Comparison of ENCODE assay signal across 8 mouse cellular contexts in the genomic region with DNA sequence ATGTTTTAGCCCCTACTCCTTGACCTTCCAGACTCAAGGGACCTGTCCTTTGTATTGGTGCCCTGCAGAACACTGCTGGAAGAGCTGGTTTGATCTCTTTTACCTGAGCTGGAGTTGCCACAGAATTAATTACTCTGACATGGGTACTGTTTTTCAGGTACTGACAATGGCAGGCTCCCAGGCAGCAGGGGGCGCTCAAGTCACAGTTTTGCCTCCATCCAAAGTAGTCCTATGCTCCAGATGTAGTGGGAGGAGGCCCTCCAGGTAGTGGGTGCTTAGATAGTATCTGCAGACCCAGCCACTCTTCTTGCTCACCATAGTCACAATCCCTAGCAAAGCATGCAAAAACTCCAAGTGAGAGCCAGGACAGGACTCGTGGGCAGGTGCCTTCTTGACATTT. TPM values are rescaled to one million over a fixed set of nuclear protein-coding genes. Genes with fewer than 3 reads are reported as not detected.
DNase-seq lines count a peak whose midpoint lies in the region; ATAC-seq and TF ChIP-seq lines count a peak whose summit lies in the region.

No protein-coding gene starts in this region.

- H3K9ac ChIP-seq in liver, postnatal 0 days (replicated peaks) = no peak overlapping the region

- H3K9me3 ChIP-seq in liver, postnatal 0 days (ENCODE audit: low read length) = no peaks in the 10 kb centered on the region

- no peak overlapping the region for H3K4me2 ChIP-seq in liver, postnatal 0 days (ENCODE audit: low read depth, low read length)

- TF ChIP-seq CTCF in liver, postnatal 0 days (IDR thresholded peaks at IDR 0.05; ENCODE audit: low read depth) = peak; percentile 92

- H3K36me3 ChIP-seq in liver, postnatal 0 days (replicated peaks; ENCODE audit: insufficient read depth, low read length) = peaks cover 9% of the 10 kb centered on the region; the same call in 1 of the 2 replicates

- no peak for TF ChIP-seq EP300 in liver, postnatal 0 days (IDR thresholded peaks at IDR 0.05; ENCODE audit: low read depth)

- no peak overlapping the region for H3K4me3 ChIP-seq in liver, postnatal 0 days (ENCODE audit: low read depth, low read length)

- H3K27ac ChIP-seq in liver, postnatal 0 days (ENCODE audit: low read depth) = no peak overlapping the region

- H3K4me1 ChIP-seq in liver, postnatal 0 days (ENCODE audit: insufficient read depth) = peaks cover 6% of the 10 kb centered on the region; the same call in 1 of the 2 replicates

- peak; percentile 80 to 82 for DNase-seq in B cell, adult 2 months
- DNase-seq in R1 (ENCODE audit: low read depth, low spot score) = peak; percentile 69
- peak; percentile 82 to 86 for DNase-seq in cerebellum, postnatal 14 days
- peak; percentile 52 to 74 for DNase-seq in gastrocnemius, postnatal 4 days (ENCODE audit: low spot score in 2 of 2)
- DNase-seq in large intestine, adult 2 months (ENCODE audit: low read depth, low spot score) = peak; percentile 56
- DNase-seq in liver, postnatal 0 days = peak; percentile 90
- DNase-seq in retina, postnatal 7 days (ENCODE audit: low read depth, low spot score) = peak; percentile 46
- DNase-seq in thymus, postnatal 36 days = peak; percentile 73 to 77

- H3K27me3 ChIP-seq in liver, postnatal 0 days (ENCODE audit: insufficient read depth, low read length) = no peaks in the 10 kb centered on the region

- 46% methylated on average over 2 of the region's 2 CpGs for WGBS in large intestine, adult 2 months
- 33% methylated on average over 2 of the region's 2 CpGs for WGBS in liver, postnatal 0 days (ENCODE audit: insufficient replicate concordance)

- peak; percentile 74 for ATAC-seq in liver, postnatal 0 days

RNA-seq across cellular contexts. Expression of a gene that starts 36.6 kb away (rescaled TPM):
- total RNA-seq in gastrocnemius, postnatal 4 days (2021) = 10 to 100 TPM; 34.7 to 35.2 TPM
- polyA plus RNA-seq in large intestine, adult 2 months (2012; rRNA removed) = 7.5 and 8.8 TPM in 2 replicates
- polyA plus RNA-seq in liver, postnatal 0 days (2015; fragmentation: Nextera tagmentation; extraction: Ambion mirVana) = 6.9 and 7.3 TPM in 2 replicates

RNA-seq across cellular contexts. Expression of a gene that starts 55.4 kb away (rescaled TPM):
- total RNA-seq in gastrocnemius, postnatal 4 days (2021) = 1 to 10 TPM in 1 of 2 experiments, under 1 TPM in 1; 0.98 to 1.2 TPM
- polyA plus RNA-seq in large intestine, adult 2 months (2012; rRNA removed) = 85.1 and 89.7 TPM in 2 replicates
- polyA plus RNA-seq in liver, postnatal 0 days (2015; fragmentation: Nextera tagmentation; extraction: Ambion mirVana) = 285 and 304 TPM in 2 replicates
